Mouse (Mus musculus) hindbrain, postnatal 0 days (tissue): Measurements from ENCODE around the gene Hecw2. TPM values are rescaled to one million over a fixed set of nuclear protein-coding genes. Genes with fewer than 3 reads are reported as not detected.

ENCODE experiments used
- ATAC-seq: fragments of 200-750 bp; cut with Nextera tagmentation; 2 replicates; pipeline ENCODE4 v1.8.0; 2017; ENCODE audit warnings: mild to moderate bottlenecking, moderate TSS enrichment, moderate library complexity
- DNase-seq: peaks from one replicate; pipeline ENCODE4 v3.0.0-alpha.2; 2015; ENCODE audit warnings: low spot score
- H3K27ac ChIP-seq: fragments of 300-500 bp; sonication (generic); 2 replicates; pipeline ENCODE4 v1.5.1; 2014; ENCODE audit warnings: mild to moderate bottlenecking
- H3K27me3 ChIP-seq: fragments of 300-500 bp; sonication (generic); 2 replicates; pipeline ENCODE4 v1.6.1; 2014; ENCODE audit warnings: low read length, mixed read lengths; ENCODE audit not compliant: insufficient read depth
- H3K36me3 ChIP-seq: fragments of 300-500 bp; sonication (generic); 2 replicates; pipeline ENCODE4 v1.6.1; 2014; ENCODE audit warnings: low read length, mixed read lengths; ENCODE audit not compliant: insufficient read depth
- H3K4me1 ChIP-seq: fragments of 300-500 bp; sonication (generic); 2 replicates; pipeline ENCODE4 v1.6.1; 2014; ENCODE audit warnings: antibody characterized with exemption, low read length, mixed read lengths; ENCODE audit not compliant: insufficient read depth
- H3K4me2 ChIP-seq: fragments of 300-500 bp; sonication (generic); 2 replicates; pipeline ENCODE4 v1.6.1; 2014; ENCODE audit warnings: low read depth, mild to moderate bottlenecking, low read length, moderate library complexity, mixed read lengths
- H3K4me3 ChIP-seq: fragments of 300-500 bp; sonication (generic); 2 replicates; pipeline ENCODE4 v1.5.1; 2014; ENCODE audit warnings: low read length
- H3K9ac ChIP-seq: fragments of 300-500 bp; sonication (generic); replicated peaks from 2 replicates; pipeline ENCODE4 v1.6.1; 2014; ENCODE audit warnings: mild to moderate bottlenecking, low read length, moderate library complexity, mixed read lengths
- H3K9me3 ChIP-seq: fragments of 300-500 bp; sonication (generic); 2 replicates; pipeline ENCODE4 v1.6.1; 2016; ENCODE audit warnings: low read length, mixed read lengths
- CTCF ChIP-seq: IDR thresholded peaks from 2 replicates; pipeline ENCODE4 v1.5.1; 2016; ENCODE audit warnings: antibody characterized with exemption, control low read depth, low read depth
- WGBS: fragments of 180-500 bp; shearing (Covaris S2); extraction: QIAGEN DNeasy Blood & Tissue Kit; methylation state at CpG from one replicate; pipeline ENCODE4 v1.1.7; 2014; 5-methylcytosine and 5-hydroxymethylcytosine counted together
- polyA plus RNA-seq: library from polyadenylated mRNA; unstranded; fragments of >200 nt; fragmentation: Nextera tagmentation; extraction: Ambion mirVana; gene quantifications from 2 replicates; pipeline ENCODE4 v1.2.1, GENCODE M21; 2015
- total RNA-seq: library from RNA; depleted of rRNA; stranded (reverse); fragments of >200 nt; gene quantifications from 2 replicates; pipeline ENCODE4 v1.2.3, GENCODE M21; 2014

Gene Hecw2
- total and polyA plus RNA-seq, 2 experiments from 2014 or later = 6.3 to 21.1 TPM

- Histone ChIP-seq H3K36me3 (no peaks in the 10 kb centered on the region), H3K4me3 (no peak overlapping the region), H3K4me1 (no peaks in the 10 kb centered on the region), H3K9ac (no peak overlapping the region), H3K27me3 (no peaks in the 10 kb centered on the region), H3K4me2 (no peak overlapping the region), H3K9me3 (no peaks in the 10 kb centered on the region), H3K27ac (no peak overlapping the region)
- no peak for TF ChIP-seq CTCF
- no peak for ATAC-seq
- no peak for DNase-seq
- 68% methylated on average over 3 of the region's 3 CpGs for WGBS
These were observed 8.6 kb downstream of the Hecw2 start for GRCm38 (mm10) chr1:54186347-54186746.

- no peak for DNase-seq
- no peak overlapping the region for H3K4me3 ChIP-seq
- 67% methylated on average over 1 of the region's 2 CpGs for WGBS
These were observed 14.3 kb downstream of the Hecw2 start for GRCm38 (mm10) chr1:54180663-54181062.

DNA sequence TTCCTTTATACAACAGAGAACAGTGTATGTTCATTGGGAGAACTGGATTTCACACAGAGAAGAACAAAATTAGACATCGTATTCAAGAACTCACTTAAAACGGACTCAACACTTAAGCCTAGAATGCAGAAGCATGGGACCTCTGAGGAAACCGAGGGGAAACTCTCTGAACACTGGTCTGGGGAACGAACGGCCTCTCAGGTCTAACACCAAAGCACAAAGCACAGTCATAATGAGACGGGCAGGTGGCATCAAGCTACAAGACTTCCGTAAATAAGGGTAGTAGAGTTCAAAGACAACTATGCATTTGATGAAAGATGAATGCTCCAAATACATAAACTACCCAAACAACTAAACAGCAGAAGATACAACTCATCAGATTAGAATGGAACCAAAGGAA is 15.8 kb downstream of the Hecw2 start:
- Histone ChIP-seq H3K27me3 (no peaks in the 10 kb centered on the region), H3K9me3 (no peaks in the 10 kb centered on the region), H3K4me3 (no peak overlapping the region), H3K36me3 (no peaks in the 10 kb centered on the region), H3K4me2 (no peak overlapping the region), H3K9ac (no peak overlapping the region), H3K27ac (no peak overlapping the region), H3K4me1 (no peaks in the 10 kb centered on the region)
- ATAC-seq (no peak), DNase-seq (no peak)
- WGBS = 94% methylated on average over 7 of the region's 7 CpGs
- no peak for TF ChIP-seq CTCF

More at GRCm38 (mm10) chr1:54180663-54181062, 14.3 kb downstream of the Hecw2 start:
- Histone ChIP-seq H3K4me1 (no peaks in the 10 kb centered on the region), H3K9ac (no peak overlapping the region), H3K9me3 (no peaks in the 10 kb centered on the region), H3K27ac (no peak overlapping the region), H3K36me3 (no peaks in the 10 kb centered on the region), H3K4me2 (no peak overlapping the region), H3K27me3 (no peaks in the 10 kb centered on the region)
- TF ChIP-seq CTCF = no peak
- ATAC-seq = no peak

DNA sequence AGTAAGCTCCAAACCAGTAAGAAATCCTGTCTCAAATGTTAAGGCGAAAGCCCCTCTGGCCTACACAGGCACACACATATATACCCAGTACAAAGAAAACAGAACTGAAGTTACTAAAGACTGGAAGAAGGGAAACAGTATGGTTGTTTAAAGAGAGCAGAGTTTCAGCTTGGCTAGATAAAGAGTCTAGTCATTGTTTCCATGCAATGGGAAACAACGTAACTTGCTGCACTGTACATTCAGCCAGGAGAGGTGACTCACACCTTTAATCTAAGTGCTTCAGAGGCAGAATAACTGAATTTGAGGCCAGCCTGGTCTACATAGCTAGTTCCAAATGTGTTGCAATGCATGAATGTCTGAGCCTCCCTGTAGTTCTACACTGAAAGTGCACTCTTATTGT is 18.4 kb downstream of the Hecw2 start:
- 93% methylated on average over 2 of the region's 2 CpGs for WGBS
- Histone ChIP-seq H3K27me3 (no peaks in the 10 kb centered on the region), H3K4me3 (no peak overlapping the region), H3K9me3 (no peaks in the 10 kb centered on the region), H3K36me3 (no peaks in the 10 kb centered on the region), H3K4me1 (no peaks in the 10 kb centered on the region), H3K4me2 (no peak overlapping the region), H3K27ac (no peak overlapping the region), H3K9ac (no peak overlapping the region)
- ATAC-seq = no peak
- no peak for DNase-seq
- TF ChIP-seq CTCF = no peak

- Histone ChIP-seq H3K4me3 (no peak overlapping the region), H3K27ac (no peak overlapping the region), H3K9ac (no peak overlapping the region), H3K36me3 (no peaks in the 10 kb centered on the region), H3K27me3 (no peaks in the 10 kb centered on the region), H3K4me2 (no peak overlapping the region), H3K4me1 (no peaks in the 10 kb centered on the region), H3K9me3 (no peaks in the 10 kb centered on the region)
- WGBS = 95% methylated on average over 3 of the region's 3 CpGs
- DNase-seq (no peak), ATAC-seq (no peak)
- TF ChIP-seq CTCF = no peak
These were observed 27.0 kb downstream of the Hecw2 start for GRCm38 (mm10) chr1:54168014-54168413.

- Histone ChIP-seq H3K9ac (no peak overlapping the region), H3K4me3 (no peak overlapping the region), H3K4me2 (no peak overlapping the region), H3K4me1 (no peaks in the 10 kb centered on the region), H3K27me3 (no peaks in the 10 kb centered on the region), H3K27ac (no peak overlapping the region), H3K36me3 (no peaks in the 10 kb centered on the region), H3K9me3 (no peaks in the 10 kb centered on the region)
- 63% methylated on average over 1 of the region's 1 CpGs for WGBS
- no peak for TF ChIP-seq CTCF
- DNase-seq = peak; percentile 31
- ATAC-seq = no peak
These were observed 35.4 kb downstream of the Hecw2 start for GRCm38 (mm10) chr1:54159531-54159930.

DNA sequence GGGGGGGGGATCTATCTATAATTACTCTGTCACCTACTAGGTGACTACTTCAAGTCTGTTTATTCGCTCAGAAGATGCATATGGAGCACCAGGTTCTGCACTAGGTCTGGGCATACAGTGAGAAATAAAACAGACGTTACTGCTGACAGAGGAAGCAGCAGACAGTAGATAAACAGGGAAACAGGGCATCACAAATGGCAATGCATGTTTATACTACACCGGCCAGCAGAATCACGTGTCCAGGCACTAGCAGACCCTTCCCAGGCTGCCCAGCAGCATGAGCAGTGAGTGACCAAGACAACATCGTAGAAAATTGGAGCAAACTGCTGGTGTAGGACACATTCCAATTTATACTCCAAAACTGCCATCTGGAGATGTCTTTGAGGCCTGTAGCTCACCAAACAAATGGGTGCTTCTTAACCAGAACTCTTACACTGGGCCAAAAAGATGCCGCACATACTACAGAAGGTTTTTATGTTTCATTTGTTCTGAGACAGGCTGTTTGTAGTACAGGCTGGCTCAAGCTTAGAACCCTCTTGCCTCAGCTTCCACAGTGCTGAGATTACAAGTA is 41.7 kb downstream of the Hecw2 start:
- H3K36me3 ChIP-seq = no peaks in the 10 kb centered on the region
- ATAC-seq (no peak), DNase-seq (no peak)
- no peak overlapping the region for H3K9ac ChIP-seq
- H3K4me3 ChIP-seq = no peak overlapping the region
- H3K27ac ChIP-seq = no peak overlapping the region
- H3K4me2 ChIP-seq = no peak overlapping the region
- H3K27me3 ChIP-seq = no peaks in the 10 kb centered on the region
- no peak for TF ChIP-seq CTCF
- 82% methylated on average over 6 of the region's 6 CpGs for WGBS
- no peaks in the 10 kb centered on the region for H3K9me3 ChIP-seq
- H3K4me1 ChIP-seq = no peaks in the 10 kb centered on the region
